Mouse (Mus musculus) ES-Bruce4 (cell line): ENCODE results near the gene Coq4.
"Not testable (repeated sequence)": the region's sequence is repeated elsewhere in the genome, so short reads cannot be mapped to it uniquely, and the experiment has no call there.

Experiments
- CTCF ChIP-seq: IDR thresholded peaks from one replicate; pipeline ENCODE4 v1.8.1; 2011; ENCODE audit warnings: low read depth, low read length
- EP300 ChIP-seq: IDR thresholded peaks from 2 replicates; pipeline ENCODE4 v1.6.1; 2011; ENCODE audit warnings: low read depth, low read length; ENCODE audit not compliant: insufficient read depth
- POLR2A ChIP-seq: IDR thresholded peaks from one replicate; pipeline ENCODE4 v1.8.1; 2011; ENCODE audit warnings: low read length; ENCODE audit not compliant: insufficient read depth

GRCm38 (mm10) chr2:29781256-29781655 lies 6.0 kb upstream of the Coq4 start:
- not testable (repeated sequence) for TF ChIP-seq EP300, POLR2A, CTCF
